Mouse (Mus musculus): Measurements from ENCODE around the gene Spats2l.

GRCm38 (mm10) chr1:57889803-57890202 lies 115.8 kb downstream of the Spats2l start:
- TF ChIP-seq MAX (IDR thresholded peaks at IDR 0.05; ENCODE audit: low read length) (no peak), EP300 (IDR thresholded peaks at IDR 0.05; ENCODE audit: low read depth in 1 of 2, low read length in 2 of 2) (no peak), SMC3 (IDR thresholded peaks at IDR 0.05; ENCODE audit: low read depth, low read length) (no peak), CTCF (IDR thresholded peaks at IDR 0.05 in 2 of 3, conservative IDR thresholded peaks at IDR 0.05 in 1 of 3; ENCODE audit: control insufficient read depth in 1 of 3, insufficient read depth in 1 of 3, low read depth in 2 of 3, low read length in 3 of 3, poor library complexity in 1 of 3, severe bottlenecking in 1 of 3) (no peak), USF1 (IDR thresholded peaks at IDR 0.05; ENCODE audit: low read depth, low read length) (no peak)

Measured in MEL (cell line).